Mouse (Mus musculus): ENCODE results near the gene Trip4. TPM values are rescaled to one million over a fixed set of nuclear protein-coding genes. Genes with fewer than 3 reads are reported as not detected.

Trip4 gene
- total and polyA plus RNA-seq, 3 experiments, result 13.4 to 13.5 TPM; not detected in 1

- Histone ChIP-seq H3K27ac (ENCODE audit: control insufficient read depth, low read depth, low read length) (no peak overlapping the region), H3K4me3 (ENCODE audit: control insufficient read depth in 1 of 2, insufficient read depth in 1 of 2, low read depth in 2 of 2, low read length in 2 of 2) (no peak overlapping the region), H3K27me3 (ENCODE audit: control insufficient read depth in 1 of 2, insufficient read depth in 2 of 2, low read length in 2 of 2) (no peaks in the 10 kb centered on the region), H3K36me3 (ENCODE audit: control insufficient read depth in 1 of 2, insufficient read depth in 2 of 2, low read length in 2 of 2) (peaks cover 0 to 16% of the 10 kb centered on the region in 2 experiments), H3K9me3 (replicated peaks; ENCODE audit: insufficient read depth, low read length) (no peaks in the 10 kb centered on the region), H3K4me1 (ENCODE audit: control insufficient read depth in 1 of 2, insufficient read depth in 2 of 2, low read length in 2 of 2) (peaks cover 12 to 17% of the 10 kb centered on the region in 2 experiments), H3K9ac (ENCODE audit: control insufficient read depth, low read depth, low read length, poor library complexity, severe bottlenecking) (no peak overlapping the region), H3K79me2 (ENCODE audit: control insufficient read depth, insufficient read depth, low read length, poor library complexity) (peaks cover 12% of the 10 kb centered on the region)
- no peak for DNase-seq (ENCODE audit: low read depth, low spot score)
- TF ChIP-seq CTCF (IDR thresholded peaks at IDR 0.05 in 2 of 3, conservative IDR thresholded peaks at IDR 0.05 in 1 of 3; ENCODE audit: control insufficient read depth in 1 of 3, insufficient read depth in 1 of 3, low read depth in 2 of 3, low read length in 3 of 3, poor library complexity in 1 of 3, severe bottlenecking in 1 of 3) (no peak), POLR2AphosphoS5 (IDR thresholded peaks at IDR 0.05; ENCODE audit: borderline replicate concordance, low read depth, low read length) (no peak), ZMIZ1 (IDR thresholded peaks at IDR 0.05; ENCODE audit: low read depth, low read length) (no peak), POLR2A (IDR thresholded peaks at IDR 0.05; ENCODE audit: control insufficient read depth in 1 of 2, insufficient read depth in 1 of 2, low read depth in 1 of 2, low read length in 2 of 2, poor library complexity in 1 of 2) (no peak), MYB (IDR thresholded peaks at IDR 0.05; ENCODE audit: low read depth, low read length) (no peak), MAX (IDR thresholded peaks at IDR 0.05; ENCODE audit: low read length) (no peak), CHD2 (IDR thresholded peaks at IDR 0.05; ENCODE audit: low read length) (no peak), ELF1 (IDR thresholded peaks at IDR 0.05; ENCODE audit: low read depth, low read length) (no peak), ZKSCAN1 (IDR thresholded peaks at IDR 0.05; ENCODE audit: low read depth, low read length) (no peak), USF2 (IDR thresholded peaks at IDR 0.05; ENCODE audit: borderline replicate concordance in 1 of 2, insufficient read depth in 1 of 2, low read depth in 1 of 2, low read length in 2 of 2) (no peak)
These were observed 100.8 kb downstream of the Trip4 start for GRCm38 (mm10) chr9:65807818-65808217.

- peaks cover under 1 to 15% of the 10 kb centered on the region in 2 experiments for H3K36me3 ChIP-seq (ENCODE audit: control insufficient read depth in 1 of 2, insufficient read depth in 2 of 2, low read length in 2 of 2)
- no peaks in the 10 kb centered on the region for H3K27me3 ChIP-seq (ENCODE audit: control insufficient read depth in 1 of 2, insufficient read depth in 2 of 2, low read length in 2 of 2)
- no peak overlapping the region for H3K4me3 ChIP-seq (ENCODE audit: control insufficient read depth in 1 of 2, insufficient read depth in 1 of 2, low read depth in 2 of 2, low read length in 2 of 2)
- no peaks in the 10 kb centered on the region for H3K9me3 ChIP-seq (replicated peaks; ENCODE audit: insufficient read depth, low read length)
- peaks cover 12% of the 10 kb centered on the region for H3K79me2 ChIP-seq (ENCODE audit: control insufficient read depth, insufficient read depth, low read length, poor library complexity)
- H3K27ac ChIP-seq (ENCODE audit: control insufficient read depth, low read depth, low read length), result no peak overlapping the region
- H3K9ac ChIP-seq (ENCODE audit: control insufficient read depth, low read depth, low read length, poor library complexity, severe bottlenecking), result no peak overlapping the region
- DNase-seq (ENCODE audit: low read depth, low spot score), result no peak
- TF ChIP-seq TAL1 (IDR thresholded peaks at IDR 0.05; ENCODE audit: low read length) (no peak), RAD21 (IDR thresholded peaks at IDR 0.05; ENCODE audit: low read depth, low read length) (no peak), POLR2A (IDR thresholded peaks at IDR 0.05; ENCODE audit: control insufficient read depth in 1 of 2, insufficient read depth in 1 of 2, low read depth in 1 of 2, low read length in 2 of 2, poor library complexity in 1 of 2) (no peak), POLR2AphosphoS2 (IDR thresholded peaks at IDR 0.05; ENCODE audit: low read length) (no peak), UBTF (IDR thresholded peaks at IDR 0.05; ENCODE audit: borderline replicate concordance, insufficient read depth, low read depth, low read length) (no peak), ZMIZ1 (IDR thresholded peaks at IDR 0.05; ENCODE audit: low read depth, low read length) (no peak), TCF12 (IDR thresholded peaks at IDR 0.05; ENCODE audit: low read depth, low read length) (no peak), MYC (IDR thresholded peaks at IDR 0.05; ENCODE audit: low read depth, low read length) (no peak), RCOR1 (IDR thresholded peaks at IDR 0.05; ENCODE audit: low read depth, low read length) (no peak), GABPA (IDR thresholded peaks at IDR 0.05; ENCODE audit: low read depth, low read length) (no peak), EP300 (IDR thresholded peaks at IDR 0.05; ENCODE audit: low read depth in 1 of 2, low read length in 2 of 2) (no peak), JUND (IDR thresholded peaks at IDR 0.05; ENCODE audit: low read depth, low read length) (no peak)
- H3K4me1 ChIP-seq (ENCODE audit: control insufficient read depth in 1 of 2, insufficient read depth in 2 of 2, low read length in 2 of 2), result peaks cover 12 to 17% of the 10 kb centered on the region in 2 experiments
These were observed 101.3 kb downstream of the Trip4 start for GRCm38 (mm10) chr9:65807251-65807650.
